Mouse (Mus musculus) kidney, postnatal 14 days (tissue): ENCODE results near the gene Cfap70.

Experiments
- DNase-seq: peaks from one replicate; pipeline ENCODE4 v3.0.0; 2022; ENCODE audit warnings: mixed read lengths

Gene Cfap70

GRCm38 (mm10) chr14:20422257-20422656, 29.8 kb downstream of the Cfap70 start:
- DNase-seq: peak; percentile 21

DNA sequence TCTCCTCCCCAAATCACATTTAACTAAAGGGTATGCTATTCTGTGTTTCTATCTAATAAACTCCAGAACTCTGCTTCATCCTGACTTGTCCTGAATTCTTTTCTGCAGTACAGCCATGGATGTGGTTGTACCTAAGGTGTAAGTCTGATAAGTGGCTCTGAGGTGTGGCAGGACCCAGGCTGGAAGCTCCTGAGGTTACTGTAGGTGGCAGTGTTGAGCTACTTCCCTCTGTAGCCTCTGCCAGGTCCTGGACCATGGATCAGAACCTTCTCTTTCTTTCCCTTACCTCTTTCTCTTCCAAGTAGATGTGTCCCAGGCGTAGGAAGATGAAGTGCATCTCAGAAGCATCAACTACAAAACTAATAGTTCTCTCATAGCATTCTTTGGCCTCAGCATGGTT, 52.0 kb downstream of the Cfap70 start:
- peak; percentile 50 for DNase-seq

GRCm38 (mm10) chr14:20398864-20399263, 53.2 kb downstream of the Cfap70 start:
- peak; percentile 45 for DNase-seq

DNA sequence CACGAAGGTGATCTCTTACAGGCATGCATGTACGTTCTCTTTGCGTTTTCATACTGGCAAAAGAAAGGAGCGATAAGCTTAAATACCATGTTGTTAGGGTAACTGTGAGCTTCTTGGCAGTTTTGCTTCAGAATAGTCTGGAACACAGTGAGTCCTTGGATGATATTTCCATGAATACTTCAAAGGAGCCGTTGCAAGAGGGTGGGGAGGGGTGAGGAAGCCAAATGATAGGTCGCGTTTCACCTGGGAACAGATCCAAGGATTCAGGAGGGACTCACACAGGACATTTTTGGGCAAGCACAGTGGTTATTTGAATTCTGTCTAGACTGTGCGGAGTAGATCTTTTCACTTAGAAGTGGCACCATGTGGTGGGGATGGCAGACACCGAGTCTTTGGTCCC, 54.8 kb downstream of the Cfap70 start:
- no peak for DNase-seq

- DNase-seq: peak; percentile 98
These were observed 58.7 kb downstream of the Cfap70 start, which contains the start of gene Mrps16 for GRCm38 (mm10) chr14:20393205-20393913. TSS of gene Mrps16 (minus strand) at chr14:20393634.

- no peak for DNase-seq
These were observed 59.7 kb downstream of the Cfap70 start for GRCm38 (mm10) chr14:20392326-20392725.

GRCm38 (mm10) chr14:20389446-20390079, 62.5 kb downstream of the Cfap70 start:
- no peak for DNase-seq

DNA sequence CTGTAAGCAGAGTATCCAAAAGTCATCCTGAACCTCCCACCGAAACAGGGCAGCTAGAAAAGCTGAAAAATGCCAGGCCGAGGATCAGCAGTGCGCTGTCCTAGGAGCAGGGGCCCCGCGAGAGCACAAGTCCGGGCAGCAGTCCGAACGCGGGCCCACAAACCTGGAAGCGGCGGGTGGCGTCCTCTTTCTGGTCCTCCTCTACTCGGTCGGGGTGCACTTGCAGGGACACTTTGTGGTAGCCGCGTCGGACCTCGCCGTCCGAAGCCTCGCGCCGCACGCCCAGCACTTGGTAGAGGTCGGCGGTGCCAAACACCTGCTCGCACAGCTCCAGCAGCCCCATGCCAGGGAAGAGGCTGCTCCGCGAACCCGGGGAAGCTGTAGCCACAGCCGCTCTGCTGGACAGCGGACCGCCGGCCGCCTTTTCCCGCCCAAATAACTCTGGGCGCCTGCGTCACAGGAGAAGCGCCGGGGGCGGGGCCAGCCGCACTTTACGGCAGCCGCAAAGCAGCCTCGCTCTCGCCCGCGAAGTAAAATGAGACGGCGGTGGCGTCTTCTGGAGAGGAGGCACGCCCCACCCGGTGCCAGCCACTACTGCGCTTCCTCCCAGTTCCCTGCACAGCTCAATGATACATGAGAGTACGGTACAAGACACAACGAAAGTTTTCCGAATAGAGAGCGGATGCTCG, 63.4 kb downstream of the Cfap70 start, which contains the start of gene Dnajc9:
TSS of gene Dnajc9 (minus strand) at position 470 of the 689 bp plus-strand sequence.
- DNase-seq: peak; percentile 97

GRCm38 (mm10) chr14:20379753-20380430, 72.1 kb downstream of the Cfap70 start:
- no peak for DNase-seq

GRCm38 (mm10) chr14:20379087-20379640, 72.9 kb downstream of the Cfap70 start:
- DNase-seq: no peak

GRCm38 (mm10) chr14:20378313-20379061, 73.5 kb downstream of the Cfap70 start:
- peak; percentile 67 for DNase-seq

DNA sequence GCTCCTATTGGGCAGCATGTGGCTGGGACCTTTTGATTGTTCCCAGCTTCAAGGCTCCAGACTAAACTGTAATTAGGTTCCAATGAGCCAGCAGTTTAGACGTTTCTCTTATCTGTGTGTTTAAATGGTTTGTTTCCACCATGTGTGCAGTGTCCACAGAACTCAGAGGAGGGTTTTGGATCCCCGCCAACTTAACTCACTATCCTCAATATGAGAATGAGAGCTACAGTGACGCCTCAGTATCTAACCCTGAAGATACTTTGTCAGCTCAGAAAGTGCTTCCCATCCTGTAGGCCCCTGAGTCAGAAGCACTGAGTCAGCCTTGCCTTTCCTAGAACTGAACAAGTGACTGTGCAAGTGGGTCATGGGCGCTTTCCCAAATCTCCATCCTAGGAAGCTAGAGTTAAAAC, 74.9 kb downstream of the Cfap70 start:
- DNase-seq: no peak

- DNase-seq: no peak
These were observed 80.2 kb downstream of the Cfap70 start for GRCm38 (mm10) chr14:20371854-20372253.

DNA sequence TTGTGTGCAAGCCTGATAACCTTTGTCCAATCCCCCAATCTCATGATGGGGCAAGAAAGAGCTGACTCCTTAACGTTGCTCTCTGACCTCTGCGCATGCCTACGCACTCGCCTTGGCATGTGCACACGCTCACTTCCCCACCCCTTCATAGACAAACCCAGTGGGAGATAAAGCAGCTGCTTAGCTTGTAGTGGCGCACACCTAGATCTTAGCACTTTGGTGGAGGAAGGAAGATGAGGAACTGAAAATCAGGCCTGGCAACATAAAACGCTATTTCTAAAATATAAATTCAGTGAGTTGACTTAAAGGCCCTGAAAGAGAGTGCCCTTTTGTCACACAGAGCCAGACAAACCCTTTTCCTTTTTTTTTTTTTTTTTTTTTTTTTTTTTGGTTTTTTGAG, 81.2 kb downstream of the Cfap70 start:
- DNase-seq: no peak

- no peak for DNase-seq
These were observed 83.8 kb downstream of the Cfap70 start for GRCm38 (mm10) chr14:20368271-20368670.

DNA sequence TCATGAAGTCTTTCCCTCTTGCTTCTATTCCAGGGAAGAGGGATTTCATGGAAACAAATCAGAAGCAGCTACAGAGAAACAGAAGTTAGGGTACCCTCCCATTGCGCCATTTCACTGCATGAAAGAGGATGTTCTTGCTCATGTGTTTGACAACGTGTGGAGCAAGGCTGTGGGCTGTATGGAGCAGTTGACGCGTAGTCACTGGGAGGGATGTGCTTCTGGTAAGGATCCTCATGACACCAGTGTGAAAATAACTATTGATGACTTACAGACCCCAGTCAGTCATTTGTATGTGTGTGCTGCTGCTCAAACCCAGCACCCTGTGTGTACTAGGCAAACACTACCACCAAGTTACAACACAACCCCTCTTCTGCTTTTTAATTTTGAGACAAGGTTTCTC, 88.8 kb downstream of the Cfap70 start:
- no peak for DNase-seq

- peak; percentile 95 for DNase-seq
These were observed 104.0 kb downstream of the Cfap70 start, which contains the start of the genes Ecd and Fam149b for GRCm38 (mm10) chr14:20347991-20348541. TSS of gene Ecd (minus strand) at chr14:20348121. TSS of gene Fam149b (plus strand) at chr14:20348162.

GRCm38 (mm10) chr14:20347441-20347990, 104.5 kb downstream of the Cfap70 start:
- DNase-seq: no peak

GRCm38 (mm10) chr14:20345885-20346284, 106.1 kb downstream of the Cfap70 start:
- no peak for DNase-seq
